Mouse (Mus musculus): ENCODE results near the gene Colgalt1. TPM values are rescaled to one million over a fixed set of nuclear protein-coding genes. Genes with fewer than 3 reads are reported as not detected.
A peak's percentile ranks its signal among the peaks of the same experiment; 100 is the strongest.

The Colgalt1 gene
- polyA plus RNA-seq, 2 experiments = 20.7 to 31.4 TPM

- ATAC-seq (ENCODE audit: insufficient read depth) (no peak), DNase-seq (ENCODE audit: low read depth in 3 of 3, low spot score in 3 of 3) (no peak)
- Histone ChIP-seq H3K27ac (no peak overlapping the region), H3K36me3 (replicated peaks; ENCODE audit: control insufficient read depth, insufficient read depth, low read depth) (peaks cover 26% of the 10 kb centered on the region), H3K4me2 (ENCODE audit: low read depth) (no peak overlapping the region), H3K27me3 (ENCODE audit: control insufficient read depth, insufficient read depth, low read length) (peaks cover 14% of the 10 kb centered on the region), H3K4me3 (ENCODE audit: insufficient read depth in 1 of 2, low read depth in 2 of 2, low read length in 2 of 2) (no peak overlapping the region), H3K9me3 (ENCODE audit: control insufficient read depth, low read length) (peaks cover 3% of the 10 kb centered on the region), H3K9ac (replicated peaks) (no peak overlapping the region), H3K4me1 (replicated peaks; ENCODE audit: control insufficient read depth in 2 of 2, insufficient read depth in 2 of 2, low read length in 1 of 2) (peaks cover 7 to 14% of the 10 kb centered on the region in 2 experiments)
- WGBS (ENCODE audit: insufficient replicate concordance) = 61% methylated on average over 9 of the region's 9 CpGs
- TF ChIP-seq CTCF (IDR thresholded peaks at IDR 0.05; ENCODE audit: low read depth) (no peak), EP300 (IDR thresholded peaks at IDR 0.05; ENCODE audit: low read depth) (no peak)
Observed at GRCm38 (mm10) chr8:71626753-71627152, 16.0 kb downstream of the Colgalt1 start.

GRCm38 (mm10) chr8:71627265-71628099 is 16.7 kb downstream of the Colgalt1 start:
- H3K9ac ChIP-seq (replicated peaks) = no peak overlapping the region
- H3K27me3 ChIP-seq (ENCODE audit: control insufficient read depth, insufficient read depth, low read length) = peaks cover 14% of the 10 kb centered on the region
- no peak for ATAC-seq (ENCODE audit: insufficient read depth)
- peaks cover 19% of the 10 kb centered on the region for H3K36me3 ChIP-seq (replicated peaks; ENCODE audit: control insufficient read depth, insufficient read depth, low read depth)
- DNase-seq (ENCODE audit: low read depth in 3 of 3, low spot score in 3 of 3) = no peak
- H3K27ac ChIP-seq = no peak overlapping the region
- H3K9me3 ChIP-seq (ENCODE audit: control insufficient read depth, low read length) = peaks cover under 1% of the 10 kb centered on the region
- H3K4me1 ChIP-seq (replicated peaks; ENCODE audit: control insufficient read depth in 2 of 2, insufficient read depth in 2 of 2, low read length in 1 of 2) = peaks cover 7 to 14% of the 10 kb centered on the region in 2 experiments
- WGBS (ENCODE audit: insufficient replicate concordance) = 24% methylated on average over 9 of the region's 9 CpGs
- TF ChIP-seq CTCF (IDR thresholded peaks at IDR 0.05; ENCODE audit: low read depth) (peak; percentile 11; the same call in 1 of the 2 replicates), EP300 (IDR thresholded peaks at IDR 0.05; ENCODE audit: low read depth) (no peak)
- no peak overlapping the region for H3K4me2 ChIP-seq (ENCODE audit: low read depth)
- no peak overlapping the region for H3K4me3 ChIP-seq (ENCODE audit: insufficient read depth in 1 of 2, low read depth in 2 of 2, low read length in 2 of 2)

GRCm38 (mm10) chr8:71628396-71629095 is 17.7 kb downstream of the Colgalt1 start:
- WGBS (ENCODE audit: insufficient replicate concordance) = 3% methylated on average over 16 of the region's 16 CpGs
- no peak for ATAC-seq (ENCODE audit: insufficient read depth)

DNA sequence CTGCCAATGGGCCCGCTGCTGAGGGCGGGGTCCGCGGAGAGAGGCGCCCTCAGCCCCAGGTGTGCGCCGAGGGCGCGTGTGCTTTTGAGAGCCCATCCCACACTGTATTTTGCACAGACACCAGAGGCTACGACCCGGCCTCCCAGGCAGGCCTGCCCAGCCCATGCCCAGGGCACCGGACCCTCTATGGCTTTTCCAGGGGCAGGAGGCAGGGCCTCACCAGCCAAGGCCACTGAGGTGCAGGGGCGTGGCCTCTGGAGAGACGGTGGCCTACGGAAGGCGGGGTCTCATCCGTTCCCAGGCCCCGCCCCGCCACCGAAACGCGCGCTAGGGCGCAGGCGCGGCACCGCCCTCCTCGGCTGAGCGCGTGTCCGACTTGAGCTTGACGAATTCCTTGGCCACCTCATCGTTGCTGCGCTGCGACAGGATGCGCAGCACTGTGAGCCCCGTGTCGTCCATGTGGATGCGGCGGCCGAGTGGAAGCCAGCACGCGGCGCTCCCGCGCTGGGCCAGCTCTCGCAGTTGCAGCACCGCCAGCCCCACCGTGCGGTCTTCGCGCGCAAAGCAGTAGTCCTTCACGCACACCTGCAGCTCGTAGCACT is 18.4 kb downstream of the Colgalt1 start:
- Histone ChIP-seq H3K4me1 (replicated peaks; ENCODE audit: control insufficient read depth in 2 of 2, insufficient read depth in 2 of 2, low read length in 1 of 2) (peaks cover 7 to 14% of the 10 kb centered on the region in 2 experiments), H3K9ac (replicated peaks) (peak overlapping the region; percentile 34), H3K9me3 (ENCODE audit: control insufficient read depth, low read length) (no peaks in the 10 kb centered on the region), H3K4me3 (ENCODE audit: insufficient read depth in 1 of 2, low read depth in 2 of 2, low read length in 2 of 2) (peak overlapping the region; percentile 40 to 53), H3K27me3 (ENCODE audit: control insufficient read depth, insufficient read depth, low read length) (peaks cover 26% of the 10 kb centered on the region), H3K27ac (no peak overlapping the region), H3K36me3 (replicated peaks; ENCODE audit: control insufficient read depth, insufficient read depth, low read depth) (peaks cover 3% of the 10 kb centered on the region), H3K4me2 (ENCODE audit: low read depth) (peak overlapping the region; percentile 80)
- under 1% methylated on average over 54 of the region's 55 CpGs for WGBS (ENCODE audit: insufficient replicate concordance)
- peak; percentile 79 for ATAC-seq (ENCODE audit: insufficient read depth)
- DNase-seq (ENCODE audit: low read depth in 3 of 3, low spot score in 3 of 3) = peak; percentile 69 to 74 (median 70)
- TF ChIP-seq CTCF (IDR thresholded peaks at IDR 0.05; ENCODE audit: low read depth) (peak; percentile 48), EP300 (IDR thresholded peaks at IDR 0.05; ENCODE audit: low read depth) (no peak)

More at GRCm38 (mm10) chr8:71628396-71629095, 17.7 kb downstream of the Colgalt1 start:
- Histone ChIP-seq H3K27me3 (ENCODE audit: control insufficient read depth, insufficient read depth, low read length) (peaks cover 20% of the 10 kb centered on the region), H3K27ac (no peak overlapping the region), H3K36me3 (replicated peaks; ENCODE audit: control insufficient read depth, insufficient read depth, low read depth) (peaks cover 9% of the 10 kb centered on the region), H3K4me2 (ENCODE audit: low read depth) (peak overlapping the region; percentile 80), H3K4me3 (ENCODE audit: insufficient read depth in 1 of 2, low read depth in 2 of 2, low read length in 2 of 2) (peak overlapping the region; percentile 40 to 53), H3K9ac (replicated peaks) (peak overlapping the region; percentile 34), H3K4me1 (replicated peaks; ENCODE audit: control insufficient read depth in 2 of 2, insufficient read depth in 2 of 2, low read length in 1 of 2) (peaks cover 7 to 14% of the 10 kb centered on the region in 2 experiments), H3K9me3 (ENCODE audit: control insufficient read depth, low read length) (no peaks in the 10 kb centered on the region)
- DNase-seq (ENCODE audit: low read depth in 3 of 3, low spot score in 3 of 3) = no peak
- TF ChIP-seq EP300 (IDR thresholded peaks at IDR 0.05; ENCODE audit: low read depth) (no peak), CTCF (IDR thresholded peaks at IDR 0.05; ENCODE audit: low read depth) (no peak)
